Mouse (Mus musculus) left cerebral cortex, postnatal 25 days (tissue): ENCODE results near the gene Ttc12. TPM values are rescaled to one million over a fixed set of nuclear protein-coding genes. Genes with fewer than 3 reads are reported as not detected.

Experiments used
- DNase-seq, 2 experiments: peaks; one replicate each; pipeline ENCODE4 v3.0.0; 2022; ENCODE audit warnings: low spot score in 2 of 2, mixed read lengths in 1 of 2
- intact Hi-C: fragments of 180-260 bp; cut with DNase I; formaldehyde crosslinking; loops from one replicate; pipeline ENCODE4 v1.15.1; 2025
- total RNA-seq, 2 experiments: library from RNA; stranded (reverse); gene quantifications; 2 replicates each; pipeline ENCODE4 v1.2.3; 2021

Gene Ttc12
- total RNA-seq, 2 experiments from 2014 or later = 0.94 to 1.2 TPM

DNA sequence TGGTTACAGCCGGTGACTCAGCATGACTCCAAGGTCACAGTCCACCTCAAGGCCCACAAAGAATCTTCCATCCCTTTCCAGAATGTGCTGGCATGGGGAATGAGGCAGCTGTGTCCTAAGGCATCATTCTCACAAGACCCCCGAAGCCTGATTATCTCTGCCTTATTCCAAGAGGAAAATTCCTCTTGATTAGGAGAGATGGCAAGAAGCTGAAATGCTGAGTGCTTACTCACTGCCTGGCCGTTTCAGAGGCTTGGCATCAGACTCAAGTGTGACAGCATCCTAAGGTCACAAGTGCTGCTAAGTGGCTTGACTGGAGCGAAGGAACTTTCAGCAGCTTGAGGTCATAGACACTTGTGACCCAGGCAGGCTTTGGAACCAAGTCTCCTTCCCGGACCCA is 75.4 kb downstream of the Ttc12 start:
- intact Hi-C loops = no loop called here
- DNase-seq = no peak

DNA sequence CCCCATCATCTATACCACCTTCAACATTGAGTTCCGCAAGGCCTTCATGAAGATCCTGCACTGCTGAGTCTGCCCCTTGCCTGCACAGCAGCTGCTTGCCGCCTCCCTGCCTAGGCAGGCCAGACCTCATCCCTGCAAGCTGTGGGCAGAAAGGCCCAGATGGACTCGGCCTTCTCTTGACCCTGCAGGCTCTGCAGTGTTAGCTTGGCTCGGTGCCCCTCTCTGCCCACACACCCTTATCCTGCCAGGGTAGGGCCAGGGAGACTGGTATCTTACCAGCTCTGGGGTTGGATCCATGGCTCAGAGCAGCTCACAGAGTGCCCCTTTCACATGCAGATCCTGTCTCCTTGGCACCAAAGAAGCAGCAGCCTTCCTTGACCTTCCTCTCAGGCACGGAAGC is 79.0 kb downstream of the Ttc12 start:
- DNase-seq = no peak
- intact Hi-C loops = no loop called here

DNA sequence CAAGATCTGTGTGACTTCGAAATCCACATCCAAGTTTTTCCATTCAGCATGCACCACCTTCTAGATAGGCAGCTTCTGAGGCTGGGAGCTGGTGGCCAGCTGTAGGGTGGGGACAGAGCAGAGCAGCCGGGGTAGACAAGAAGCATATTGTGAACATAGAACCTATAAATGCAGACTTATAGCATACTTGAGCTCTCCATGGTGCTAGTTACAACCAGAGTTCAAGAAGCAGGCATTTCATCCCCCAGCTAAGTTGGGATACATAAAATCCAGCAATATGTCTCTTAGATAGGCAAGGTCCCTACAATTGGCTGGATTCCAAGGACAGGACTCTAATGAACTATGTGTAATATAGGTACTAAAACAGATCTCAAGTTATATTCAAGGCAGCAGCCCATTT is 82.3 kb downstream of the Ttc12 start:
- DNase-seq = no peak
- intact Hi-C loops = no loop called here

GRCm38 (mm10) chr9:49396006-49396405 is 90.0 kb downstream of the Ttc12 start:
- peak in 1 of 2 experiments; percentile 62 for DNase-seq
- intact Hi-C loops = no loop called here

- intact Hi-C loops = no loop called here
- peak in 1 of 2 experiments; percentile 34 for DNase-seq
Measured at GRCm38 (mm10) chr9:49392242-49392641, 93.8 kb downstream of the Ttc12 start.

Other genes starting within 250 kb of the Ttc12 start
- not detected for gene Gm4894, start 235.7 kb downstream of the Ttc12 start, total RNA-seq
- gene Drd2, start 145.6 kb downstream of the Ttc12 start, total RNA-seq = 10 to 100 TPM in 1 of 2 experiments, 1 to 10 TPM in 1; 2.3 to 29.8 TPM
- gene Ankk1, start 59.2 kb downstream of the Ttc12 start, total RNA-seq = not detected